Mouse (Mus musculus) heart, adult 2 months (tissue): ENCODE data around the gene Gsta4.

ENCODE experiments used
- CTCF ChIP-seq: fragments of 200-600 bp; IDR thresholded peaks from 2 replicates; pipeline ENCODE4 v1.8.1; 2022; ENCODE audit warnings: antibody characterized with exemption, mild to moderate bottlenecking, moderate library complexity
- EP300 ChIP-seq: fragments of 200-500 bp; IDR thresholded peaks from 2 replicates; pipeline ENCODE4 v1.6.1; 2011; ENCODE audit warnings: low read depth, low read length, control low read depth; ENCODE audit not compliant: insufficient read depth
- POLR2A ChIP-seq: fragments of 200-500 bp; IDR thresholded peaks from 2 replicates; pipeline ENCODE4 v1.6.1; 2011; ENCODE audit warnings: mild to moderate bottlenecking, low read depth, low read length, control low read depth; ENCODE audit not compliant: insufficient read depth

GRCm38 (mm10) chr9:78191736-78192135 is 9.2 kb downstream of the Gsta4 start:
- TF ChIP-seq POLR2A (peak; percentile 69), CTCF (no peak), EP300 (no peak)
